Mouse (Mus musculus): ENCODE data around the gene Wdr61.

Gene Wdr61

GRCm38 (mm10) chr9:54682846-54683245 is 51.5 kb downstream of the Wdr61 start:
- DNase-seq (ENCODE audit: low spot score in 2 of 2) = no peak

GRCm38 (mm10) chr9:54676531-54676986 is 57.8 kb downstream of the Wdr61 start:
- DNase-seq (ENCODE audit: low spot score in 2 of 2) = peak; percentile 64 to 80

GRCm38 (mm10) chr9:54673887-54674286 is 60.4 kb downstream of the Wdr61 start:
- no peak for DNase-seq (ENCODE audit: low spot score in 2 of 2)

GRCm38 (mm10) chr9:54671962-54672361 is 62.4 kb downstream of the Wdr61 start:
- DNase-seq (ENCODE audit: low spot score in 2 of 2) = no peak

GRCm38 (mm10) chr9:54668455-54668854 is 65.9 kb downstream of the Wdr61 start:
- DNase-seq (ENCODE audit: low spot score in 2 of 2) = peak; percentile 62 to 80

- DNase-seq (ENCODE audit: low spot score in 2 of 2) = no peak
Observed at GRCm38 (mm10) chr9:54666116-54666515, 68.2 kb downstream of the Wdr61 start.
